Mouse (Mus musculus) gastrocnemius, adult 2 months (tissue): ENCODE measurements around the gene Nfic. TPM values are rescaled to one million over a fixed set of nuclear protein-coding genes. Genes with fewer than 3 reads are reported as not detected.

Experiments used
- DNase-seq: peaks from one replicate; pipeline ENCODE4 v3.0.0; 2022
- H3K27ac ChIP-seq: fragments of 200-600 bp; 2 replicates; pipeline ENCODE4 v1.8.1; 2022; ENCODE audit warnings: mild to moderate bottlenecking
- H3K4me3 ChIP-seq: fragments of 200-600 bp; 2 replicates; pipeline ENCODE4 v1.8.1; 2022; ENCODE audit warnings: mild to moderate bottlenecking, moderate library complexity
- CTCF ChIP-seq: fragments of 200-600 bp; IDR thresholded peaks from 2 replicates; pipeline ENCODE4 v1.8.1; 2022; ENCODE audit warnings: antibody characterized with exemption, mild to moderate bottlenecking, moderate library complexity
- intact Hi-C: fragments of 180-260 bp; cut with DNase I; formaldehyde crosslinking; loops from one replicate; pipeline ENCODE4 v1.15.1; 2025
- total RNA-seq, 2 experiments: library from RNA; stranded (reverse); gene quantifications; 2 replicates each; pipeline ENCODE4 v1.2.3; 2021

The Nfic gene
- total RNA-seq, 2 experiments from 2014 or later = 207 to 215 TPM

GRCm38 (mm10) chr10:81399296-81399695 is 56.1 kb downstream of the Nfic start:
- intact Hi-C loops = no loop called here
- no peak for TF ChIP-seq CTCF
- Histone ChIP-seq H3K4me3 (no peak overlapping the region), H3K27ac (no peak overlapping the region)
- no peak for DNase-seq

DNA sequence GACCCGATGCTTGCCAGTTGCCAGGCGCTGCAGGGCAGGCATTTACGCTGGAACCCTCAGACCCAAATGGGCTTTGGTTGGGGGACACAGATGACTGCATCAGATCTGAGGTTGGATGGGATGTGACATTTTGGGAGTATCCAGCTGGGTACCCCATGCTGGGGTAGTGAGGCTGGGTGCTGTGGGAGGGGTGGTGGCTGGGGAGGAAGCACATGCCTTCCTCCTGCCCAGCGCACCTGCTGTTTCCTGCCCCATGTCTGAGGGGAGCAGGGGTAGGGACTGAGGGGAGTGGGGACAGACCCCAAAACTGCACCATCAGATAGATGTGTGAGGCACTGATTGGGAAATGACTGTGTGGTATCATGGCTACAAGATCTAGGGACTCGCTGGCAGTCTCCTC is 58.7 kb downstream of the Nfic start:
- no peak for DNase-seq

DNA sequence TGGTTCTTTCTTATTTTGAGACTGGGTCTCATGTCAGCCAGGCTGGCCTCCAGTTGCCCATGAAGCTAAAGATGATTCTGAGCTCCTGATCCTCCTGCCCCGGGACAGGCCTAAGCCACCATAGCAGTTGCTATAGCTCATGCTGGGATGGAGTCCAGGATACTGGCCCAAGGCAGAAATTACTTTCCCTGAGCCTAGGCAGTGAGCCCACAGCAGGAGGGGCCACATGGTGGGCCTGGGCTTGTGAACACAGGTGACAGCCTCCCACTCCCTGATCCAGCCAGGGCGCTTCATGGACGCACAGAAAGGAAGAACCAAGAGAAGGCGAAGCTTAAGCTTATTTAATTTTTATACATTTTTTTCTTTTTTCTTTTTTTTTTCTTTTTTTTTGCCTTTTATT is 59.6 kb downstream of the Nfic start:
- no peak for TF ChIP-seq CTCF
- Histone ChIP-seq H3K27ac (no peak overlapping the region), H3K4me3 (no peak overlapping the region)
- no peak for DNase-seq
- intact Hi-C loops = loop anchor here (2.0 kb wide), 1 partner anchor 43 kb away; no protein-coding TSS in a partner anchor

More for the DNA sequence above, 58.7 kb downstream of the Nfic start:
- no peak for TF ChIP-seq CTCF
- intact Hi-C loops = no loop called here
- Histone ChIP-seq H3K27ac (no peak overlapping the region), H3K4me3 (no peak overlapping the region)

DNA sequence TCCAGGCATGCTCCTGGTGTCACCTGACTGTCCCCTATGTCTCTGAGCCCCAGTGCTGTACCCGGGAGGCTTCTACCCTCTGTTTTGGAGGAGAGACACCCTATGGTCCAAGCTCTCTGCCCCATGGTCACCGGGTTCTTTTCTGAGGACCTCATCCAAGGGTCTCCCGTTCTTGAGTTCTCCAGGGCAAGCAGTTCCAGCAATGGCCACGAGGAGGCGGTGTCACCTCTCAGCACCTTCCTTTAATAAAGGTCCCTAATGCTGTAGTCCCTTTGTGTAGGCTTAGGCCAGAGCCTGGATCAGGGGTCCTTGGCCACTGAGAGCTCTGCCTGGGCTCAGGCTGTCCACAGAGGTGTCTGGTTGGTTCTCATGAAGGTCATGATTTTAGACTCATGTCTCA is 60.3 kb downstream of the Nfic start:
- peak; percentile 97 for TF ChIP-seq CTCF
- DNase-seq = peak; percentile 70
- Histone ChIP-seq H3K27ac (0 out of 2 replicates have a peak overlapping the region, but pooled peaks have one; percentile 16), H3K4me3 (no peak overlapping the region)
- intact Hi-C loops = loop anchor here (2.0 kb wide), 1 partner anchor 44 kb away; no protein-coding TSS in a partner anchor

- Histone ChIP-seq H3K27ac (peak overlapping the region; percentile 66), H3K4me3 (peak overlapping the region; percentile 61)
- intact Hi-C loops = loop anchor here (2.0 kb wide), 1 partner anchor 45 kb away; no protein-coding TSS in a partner anchor
- TF ChIP-seq CTCF = no peak
- DNase-seq = no peak
Observed at GRCm38 (mm10) chr10:81393456-81394063, 61.9 kb downstream of the Nfic start.

- no peak for TF ChIP-seq CTCF
- H3K4me3 ChIP-seq = peak within 1 kb of the TSS; percentile 61
- intact Hi-C loops = no loop called here
- peak within 1 kb of the TSS; percentile 66 for H3K27ac ChIP-seq
- DNase-seq = no peak
Observed at GRCm38 (mm10) chr10:81392781-81393185, 62.7 kb downstream of the Nfic start, which contains the start of gene Smim24. Gene Smim24, plus strand, starts transcription at chr10:81393051.

DNA sequence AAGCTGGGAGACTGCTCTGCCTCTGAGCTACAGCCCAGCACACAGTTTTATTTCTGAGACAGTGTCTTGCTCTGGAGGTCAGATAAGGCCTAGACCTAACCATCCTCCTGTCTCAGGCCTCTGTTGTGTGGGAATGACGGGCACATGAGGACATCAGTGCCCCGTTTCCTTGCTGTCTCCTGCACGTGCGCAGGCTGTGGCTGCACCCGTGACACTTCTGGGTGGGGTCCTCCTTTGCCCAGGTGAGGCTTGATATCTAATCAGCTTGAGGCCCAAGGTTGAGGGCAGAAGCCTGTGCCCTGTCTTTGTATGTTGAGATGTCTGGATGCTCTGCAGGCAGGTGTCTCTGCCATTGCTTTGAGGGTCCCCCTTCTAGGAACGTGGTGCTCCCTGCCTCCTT is 63.2 kb downstream of the Nfic start:
- H3K27ac ChIP-seq = no peak overlapping the region
- intact Hi-C loops = no loop called here
- DNase-seq = no peak
- no peak for TF ChIP-seq CTCF
- H3K4me3 ChIP-seq = no peak overlapping the region

DNA sequence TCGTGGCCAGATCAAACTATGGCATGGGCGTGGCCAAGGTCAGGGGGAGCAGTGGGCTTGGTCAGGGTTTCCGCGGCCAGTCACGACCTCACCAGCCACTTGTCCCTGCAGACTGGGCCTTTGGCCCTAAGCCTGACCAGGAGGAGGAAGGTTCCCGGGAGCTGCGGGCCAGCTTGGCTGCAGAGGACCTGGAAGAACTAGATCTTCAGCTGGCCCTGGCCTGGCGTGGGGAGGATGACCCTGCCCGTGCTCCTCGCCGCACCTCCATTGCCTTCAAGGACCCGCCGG is 64.8 kb downstream of the Nfic start:
- Histone ChIP-seq H3K4me3 (no peak overlapping the region), H3K27ac (peak overlapping the region; percentile 28; the same call in 1 of the 2 replicates)
- TF ChIP-seq CTCF = no peak
- intact Hi-C loops = loop anchor here (1.0 kb wide), 1 partner anchor 60 kb away; no protein-coding TSS in a partner anchor
- no peak for DNase-seq

DNA sequence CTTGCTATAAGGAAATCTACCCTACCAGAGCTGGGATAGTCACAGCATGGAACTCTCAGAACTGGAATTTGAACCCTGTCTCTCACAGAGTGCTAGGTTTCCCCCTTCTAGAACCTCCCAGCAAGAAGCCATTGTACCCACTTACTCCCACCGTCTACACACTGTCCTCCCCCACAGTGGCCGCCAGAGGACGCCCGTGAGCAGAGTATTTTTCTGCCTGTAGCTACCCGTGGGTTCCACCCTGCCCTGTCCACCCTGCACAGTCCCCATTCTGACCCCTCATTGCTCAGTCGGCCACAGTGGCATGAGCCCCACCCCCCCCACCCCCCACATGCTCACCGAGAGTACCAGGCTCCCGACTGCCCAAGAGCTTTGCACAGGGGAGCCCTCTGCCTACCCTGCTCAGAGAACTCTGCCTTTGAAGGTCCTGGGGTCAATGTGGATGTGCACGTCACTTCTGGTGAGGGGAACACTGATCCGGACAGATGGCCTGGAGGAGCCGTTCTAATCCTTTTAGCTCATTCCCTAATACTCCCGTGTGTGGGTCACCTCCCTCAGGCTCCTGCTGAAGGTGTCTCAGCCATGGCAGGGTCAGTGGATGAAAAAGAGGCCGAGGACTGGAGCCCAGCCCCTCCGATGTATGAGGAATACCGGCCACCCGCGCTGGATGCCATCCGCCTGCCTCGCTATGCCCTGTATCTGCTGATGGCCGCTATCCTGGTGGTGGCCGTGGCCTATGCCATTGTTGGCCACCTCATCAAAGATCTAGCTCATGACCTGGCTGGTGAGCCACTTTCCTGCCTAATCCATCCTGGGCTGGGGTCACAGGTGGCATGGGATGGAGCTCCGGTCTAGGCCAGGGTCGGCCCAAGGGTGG is 65.4 kb downstream of the Nfic start:
- H3K27ac ChIP-seq = peak overlapping the region; percentile 40
- peak; percentile 99 for TF ChIP-seq CTCF
- intact Hi-C loops = loop anchor here (1.0 kb wide), 1 partner anchor 60 kb away; no protein-coding TSS in a partner anchor
- no peak overlapping the region for H3K4me3 ChIP-seq
- peak; percentile 81 for DNase-seq

- H3K4me3 ChIP-seq = no peak overlapping the region
Observed at GRCm38 (mm10) chr10:81389373-81389772, 66.1 kb downstream of the Nfic start.

DNA sequence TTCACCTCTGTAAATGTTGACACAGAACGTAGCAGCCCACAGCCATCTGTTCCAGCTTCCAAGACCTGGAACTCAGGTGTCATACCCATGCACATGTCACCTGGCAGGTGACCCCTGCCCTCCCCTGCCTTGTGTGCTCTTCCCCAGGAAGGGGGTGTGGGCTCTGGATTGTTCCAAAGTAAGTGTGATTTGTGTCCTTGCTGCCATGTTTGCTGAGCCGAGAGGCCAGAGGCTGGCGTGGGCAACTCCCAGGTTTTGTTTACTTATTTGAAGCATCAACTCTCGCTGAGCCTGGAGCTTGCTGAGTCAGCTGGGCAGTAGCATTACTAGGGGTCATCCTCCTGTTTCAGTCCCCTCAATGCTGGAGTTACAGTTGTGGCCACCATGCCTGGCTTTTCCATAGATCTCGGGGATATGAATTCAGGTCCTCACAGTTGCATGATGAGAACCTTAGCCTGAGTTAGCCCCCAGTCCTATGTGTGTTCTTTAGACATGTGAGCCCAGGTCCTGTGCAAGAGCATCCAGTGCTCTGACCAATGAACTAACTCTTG is 66.9 kb downstream of the Nfic start, which contains the start of gene Gm48552:
Gm48552 (plus strand) TSS at position 501 of the 551 bp plus-strand sequence.
- H3K27ac ChIP-seq = peak within 1 kb of the TSS; percentile 40
- intact Hi-C loops = no loop called here
- no peak within 1 kb of the TSS for H3K4me3 ChIP-seq

More at GRCm38 (mm10) chr10:81389373-81389772, 66.1 kb downstream of the Nfic start:
- no peak for TF ChIP-seq CTCF
- DNase-seq = no peak
- intact Hi-C loops = no loop called here
- peak overlapping the region; percentile 40 for H3K27ac ChIP-seq

GRCm38 (mm10) chr10:81387716-81388115 is 67.7 kb downstream of the Nfic start:
- intact Hi-C loops = no loop called here
- Histone ChIP-seq H3K4me3 (no peak overlapping the region), H3K27ac (no peak overlapping the region)
- no peak for TF ChIP-seq CTCF
- DNase-seq = no peak

More for the DNA sequence above, 66.9 kb downstream of the Nfic start, which contains the start of gene Gm48552:
- TF ChIP-seq CTCF = no peak
- no peak for DNase-seq
